Mouse (Mus musculus) lung, embryonic 14.5 days (tissue): ENCODE data around the gene Pik3r4. TPM values are rescaled to one million over a fixed set of nuclear protein-coding genes. Genes with fewer than 3 reads are reported as not detected.

ENCODE experiments used
- ATAC-seq: fragments of 200-750 bp; cut with Nextera tagmentation; 2 replicates; pipeline ENCODE4 v1.8.0; 2017; ENCODE audit warnings: mild to moderate bottlenecking, moderate TSS enrichment, moderate library complexity; ENCODE audit not compliant: insufficient read depth
- DNase-seq: peaks from one replicate; pipeline ENCODE4 v3.0.0-alpha.2; 2015
- H3K27ac ChIP-seq: fragments of 300-500 bp; sonication (generic); 2 replicates; pipeline ENCODE4 v1.5.1; 2014; ENCODE audit warnings: low read depth, mild to moderate bottlenecking, moderate library complexity
- H3K27me3 ChIP-seq: fragments of 300-500 bp; sonication (generic); 2 replicates; pipeline ENCODE4 v1.6.1; 2014; ENCODE audit warnings: low read length, control low read depth; ENCODE audit not compliant: insufficient read depth
- H3K36me3 ChIP-seq: fragments of 300-500 bp; sonication (generic); 2 replicates; pipeline ENCODE4 v1.6.1; 2014; ENCODE audit warnings: control low read depth; ENCODE audit not compliant: insufficient read depth
- H3K4me1 ChIP-seq: fragments of 300-500 bp; sonication (generic); 2 replicates; pipeline ENCODE4 v1.6.1; 2014; ENCODE audit warnings: antibody characterized with exemption, control low read depth; ENCODE audit not compliant: insufficient read depth
- H3K4me2 ChIP-seq: fragments of 300-500 bp; sonication (generic); 2 replicates; pipeline ENCODE4 v1.6.1; 2014; ENCODE audit warnings: mild to moderate bottlenecking
- H3K4me3 ChIP-seq: fragments of 300-500 bp; sonication (generic); 2 replicates; pipeline ENCODE4 v1.5.1; 2014; ENCODE audit warnings: low read depth, low read length
- H3K9ac ChIP-seq: fragments of 300-500 bp; sonication (generic); 2 replicates; pipeline ENCODE4 v1.6.1; 2014
- H3K9me3 ChIP-seq: fragments of 300-500 bp; sonication (generic); 2 replicates; pipeline ENCODE4 v1.6.1; 2016; ENCODE audit warnings: low read depth, low read length, control low read depth
- CTCF ChIP-seq: IDR thresholded peaks from 2 replicates; pipeline ENCODE4 v1.5.1; 2016; ENCODE audit warnings: antibody characterized with exemption, low read depth
- WGBS: fragments of 180-500 bp; shearing (Covaris S2); extraction: QIAGEN DNeasy Blood & Tissue Kit; methylation state at CpG from one replicate; pipeline ENCODE4 v1.1.7; 2014; 5-methylcytosine and 5-hydroxymethylcytosine counted together
- polyA plus RNA-seq: library from polyadenylated mRNA; unstranded; fragments of >200 nt; fragmentation: Nextera tagmentation; extraction: Ambion mirVana; gene quantifications from 2 replicates; pipeline ENCODE4 v1.2.1, GENCODE M21; 2014

The Pik3r4 gene
- polyA plus RNA-seq, 1 experiment from 2014 or later, result 25.1 TPM

DNA sequence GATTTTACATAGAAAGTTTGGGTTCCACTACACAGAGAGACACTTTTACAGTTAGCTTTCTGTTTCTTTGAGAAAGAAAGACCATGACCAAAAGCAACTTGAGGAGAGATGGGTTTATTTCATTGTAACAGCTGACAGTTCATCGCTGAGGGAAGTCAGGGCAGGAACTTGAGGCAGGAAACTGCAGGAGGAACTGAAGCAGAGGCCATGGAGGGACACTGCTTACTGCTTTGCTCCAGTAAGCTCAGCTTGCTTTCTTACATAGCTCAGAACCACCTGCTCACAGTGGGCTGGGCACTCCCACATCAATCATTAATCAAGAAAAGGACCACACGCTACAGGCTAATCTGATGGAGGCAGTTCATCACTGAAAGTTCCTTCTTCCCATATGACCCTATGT is 13.4 kb downstream of the Pik3r4 start:
- Histone ChIP-seq H3K36me3 (peaks cover 64% of the 10 kb centered on the region), H3K4me3 (no peak overlapping the region)
- no peak for ATAC-seq

DNA sequence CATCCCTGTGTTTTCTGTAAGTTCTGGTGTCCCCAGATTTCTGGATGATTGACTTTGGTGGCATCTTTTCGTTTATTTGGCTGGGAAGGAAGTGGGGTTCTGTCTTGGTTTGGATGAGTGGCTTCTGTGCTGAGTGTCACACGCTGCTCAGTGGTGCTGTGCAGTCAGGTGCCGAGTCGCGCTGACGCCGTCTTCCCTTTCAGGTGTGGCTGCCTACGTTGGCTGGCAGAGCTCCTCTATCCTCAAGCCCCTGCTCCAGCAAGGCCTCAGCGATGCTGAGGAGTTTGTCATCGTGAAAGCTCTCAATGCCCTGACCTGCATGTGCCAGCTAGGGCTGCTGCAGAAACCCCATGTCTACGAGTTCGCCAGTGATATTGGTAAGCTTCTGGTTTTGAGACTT is 15.4 kb downstream of the Pik3r4 start:
- H3K27me3 ChIP-seq, result no peaks in the 10 kb centered on the region
- H3K4me1 ChIP-seq, result no peaks in the 10 kb centered on the region
- WGBS, result 92% methylated on average over 12 of the region's 12 CpGs
- no peaks in the 10 kb centered on the region for H3K9me3 ChIP-seq
- no peak overlapping the region for H3K27ac ChIP-seq
- TF ChIP-seq CTCF, result no peak
- peaks cover 64% of the 10 kb centered on the region for H3K36me3 ChIP-seq
- no peak overlapping the region for H3K4me2 ChIP-seq
- H3K4me3 ChIP-seq, result no peak overlapping the region
- DNase-seq (no peak), ATAC-seq (no peak)
- no peak overlapping the region for H3K9ac ChIP-seq

More for the DNA sequence above, 13.4 kb downstream of the Pik3r4 start:
- Histone ChIP-seq H3K4me1 (no peaks in the 10 kb centered on the region), H3K9ac (no peak overlapping the region), H3K4me2 (no peak overlapping the region), H3K9me3 (no peaks in the 10 kb centered on the region), H3K27me3 (no peaks in the 10 kb centered on the region), H3K27ac (no peak overlapping the region)
- no peak for DNase-seq
- TF ChIP-seq CTCF, result no peak
- WGBS, result 61% methylated on average over 2 of the region's 2 CpGs

DNA sequence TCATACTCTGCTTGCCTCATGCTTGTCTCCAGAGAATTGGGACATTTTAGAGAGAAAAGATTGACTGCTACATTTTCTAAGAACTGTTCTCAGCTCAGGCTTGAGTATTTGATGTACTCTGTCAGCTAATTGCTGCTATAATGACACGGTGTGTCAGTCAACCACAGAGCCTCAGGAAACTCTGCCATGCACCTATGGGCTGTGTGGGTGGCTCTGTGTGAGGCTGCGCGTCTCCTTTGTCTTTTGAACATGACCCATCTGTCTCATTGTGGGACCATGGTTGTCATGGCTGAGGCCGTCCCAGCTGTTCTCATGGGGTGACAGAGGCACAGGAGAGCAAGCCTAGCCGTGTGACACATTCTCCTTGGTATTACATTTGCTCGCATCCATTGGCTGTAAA is 17.1 kb downstream of the Pik3r4 start:
- Histone ChIP-seq H3K4me3 (no peak overlapping the region), H3K9me3 (no peaks in the 10 kb centered on the region), H3K36me3 (peaks cover 63% of the 10 kb centered on the region), H3K4me2 (no peak overlapping the region), H3K27ac (no peak overlapping the region), H3K4me1 (no peaks in the 10 kb centered on the region), H3K9ac (no peak overlapping the region), H3K27me3 (no peaks in the 10 kb centered on the region)
- no peak for ATAC-seq
- WGBS, result 93% methylated on average over 6 of the region's 6 CpGs
- no peak for DNase-seq
- no peak for TF ChIP-seq CTCF

DNA sequence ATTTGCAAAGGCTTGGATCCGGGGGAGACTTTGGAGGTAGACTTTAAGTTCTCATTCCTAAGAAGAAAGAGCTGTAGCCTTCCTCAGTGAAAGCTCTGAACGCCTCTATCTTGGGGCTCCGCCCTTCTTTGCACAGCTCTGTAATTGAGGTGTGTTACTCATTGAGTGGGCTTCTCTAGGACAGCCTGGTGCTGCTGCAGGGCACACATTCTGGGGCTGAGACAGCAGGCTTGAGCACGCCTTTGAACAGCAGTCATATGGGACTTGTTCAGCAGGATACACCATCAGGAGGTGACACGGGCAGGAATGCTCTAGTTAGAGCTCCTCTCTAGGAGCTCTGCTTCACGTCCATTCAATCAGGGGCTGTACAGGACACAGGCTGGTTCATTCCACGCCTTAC is 22.5 kb downstream of the Pik3r4 start:
- Histone ChIP-seq H3K27ac (no peak overlapping the region), H3K4me2 (no peak overlapping the region), H3K27me3 (no peaks in the 10 kb centered on the region), H3K9ac (no peak overlapping the region), H3K4me1 (no peaks in the 10 kb centered on the region), H3K4me3 (no peak overlapping the region), H3K9me3 (no peaks in the 10 kb centered on the region), H3K36me3 (peaks cover 77% of the 10 kb centered on the region)
- no peak for TF ChIP-seq CTCF
- DNase-seq, result no peak
- 79% methylated on average over 7 of the region's 7 CpGs for WGBS
- ATAC-seq, result no peak

DNA sequence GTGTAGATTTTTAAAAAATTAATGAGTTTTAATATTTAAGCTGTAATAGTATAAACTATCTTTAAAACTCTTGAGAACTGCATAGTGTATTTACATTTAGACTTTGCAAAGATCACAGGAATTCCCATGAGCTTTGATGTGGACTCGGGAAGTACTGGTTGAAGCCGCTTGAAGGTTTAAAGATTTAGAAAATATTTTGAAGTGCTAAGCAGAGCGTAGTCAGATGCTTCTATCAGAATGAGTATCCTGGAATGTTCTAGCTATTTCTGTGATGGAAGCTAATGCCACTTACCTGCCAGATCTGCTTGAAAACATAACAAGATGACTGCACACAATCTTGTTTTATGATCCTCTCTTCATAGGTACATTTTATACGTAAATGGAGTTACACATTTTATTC is 28.1 kb downstream of the Pik3r4 start:
- ATAC-seq (0 out of 2 replicates have a peak, but pooled peaks have one; percentile 35), DNase-seq (peak; percentile 12)
- WGBS, result 60% methylated on average over 4 of the region's 4 CpGs

DNA sequence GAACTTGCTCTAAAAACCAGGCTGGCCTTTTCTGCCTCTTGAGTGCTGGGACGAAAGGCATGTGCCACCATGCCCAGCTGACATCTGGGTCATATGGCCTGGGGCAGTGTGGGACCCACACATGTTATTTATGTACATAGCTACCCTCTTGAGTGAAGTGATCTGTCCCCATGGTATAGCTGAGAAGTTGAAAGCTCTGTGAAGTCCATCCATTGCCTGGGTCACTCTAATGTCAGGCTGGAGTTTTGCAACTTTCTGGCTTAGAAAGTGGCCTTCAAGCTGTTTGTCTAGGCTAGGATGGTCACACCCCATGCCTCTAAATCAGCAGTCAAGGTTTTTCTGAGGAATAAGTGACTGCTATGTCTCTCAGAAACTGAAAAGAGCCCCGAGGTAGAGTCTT is 29.3 kb downstream of the Pik3r4 start:
- Histone ChIP-seq H3K36me3 (peaks cover 56% of the 10 kb centered on the region), H3K27me3 (no peaks in the 10 kb centered on the region), H3K9me3 (no peaks in the 10 kb centered on the region), H3K4me3 (no peak overlapping the region), H3K4me2 (no peak overlapping the region), H3K4me1 (no peaks in the 10 kb centered on the region), H3K27ac (no peak overlapping the region), H3K9ac (no peak overlapping the region)
- ATAC-seq (no peak), DNase-seq (no peak)
- TF ChIP-seq CTCF, result no peak
- WGBS, result 71% methylated on average over 2 of the region's 2 CpGs

More for the DNA sequence above, 28.1 kb downstream of the Pik3r4 start:
- TF ChIP-seq CTCF, result no peak
- no peaks in the 10 kb centered on the region for H3K9me3 ChIP-seq
- H3K27me3 ChIP-seq, result no peaks in the 10 kb centered on the region
- H3K4me1 ChIP-seq, result no peaks in the 10 kb centered on the region
- H3K36me3 ChIP-seq, result peaks cover 51% of the 10 kb centered on the region; the same call in 1 of the 2 replicates
- no peak overlapping the region for H3K4me2 ChIP-seq
- no peak overlapping the region for H3K27ac ChIP-seq
- H3K4me3 ChIP-seq, result no peak overlapping the region
- H3K9ac ChIP-seq, result no peak overlapping the region

DNA sequence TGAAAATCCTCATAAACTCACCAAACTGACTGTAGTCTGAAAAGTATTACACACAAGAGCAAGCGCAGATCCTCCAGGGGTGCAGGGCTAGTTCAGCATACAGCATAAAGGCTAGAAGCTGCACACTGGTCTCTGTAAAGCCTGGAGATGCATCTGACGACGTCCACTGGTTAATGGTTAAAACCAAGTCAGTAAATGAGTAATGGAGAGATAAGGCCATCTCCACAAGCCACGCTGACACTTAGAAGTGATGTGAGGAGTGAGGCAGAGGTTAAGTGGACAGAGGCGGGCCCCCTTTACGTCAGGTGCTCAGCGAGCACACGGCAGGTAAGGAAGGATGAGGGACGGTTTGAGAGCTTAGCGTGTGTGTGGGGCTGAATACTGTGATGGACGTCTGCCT is 33.2 kb downstream of the Pik3r4 start:
- Histone ChIP-seq H3K9ac (no peak overlapping the region), H3K4me3 (no peak overlapping the region), H3K4me1 (no peaks in the 10 kb centered on the region), H3K27me3 (no peaks in the 10 kb centered on the region), H3K36me3 (peaks cover 50% of the 10 kb centered on the region), H3K4me2 (no peak overlapping the region), H3K27ac (no peak overlapping the region), H3K9me3 (no peaks in the 10 kb centered on the region)
- TF ChIP-seq CTCF, result no peak
- 58% methylated on average over 11 of the region's 11 CpGs for WGBS
- no peak for ATAC-seq
- DNase-seq, result no peak

DNA sequence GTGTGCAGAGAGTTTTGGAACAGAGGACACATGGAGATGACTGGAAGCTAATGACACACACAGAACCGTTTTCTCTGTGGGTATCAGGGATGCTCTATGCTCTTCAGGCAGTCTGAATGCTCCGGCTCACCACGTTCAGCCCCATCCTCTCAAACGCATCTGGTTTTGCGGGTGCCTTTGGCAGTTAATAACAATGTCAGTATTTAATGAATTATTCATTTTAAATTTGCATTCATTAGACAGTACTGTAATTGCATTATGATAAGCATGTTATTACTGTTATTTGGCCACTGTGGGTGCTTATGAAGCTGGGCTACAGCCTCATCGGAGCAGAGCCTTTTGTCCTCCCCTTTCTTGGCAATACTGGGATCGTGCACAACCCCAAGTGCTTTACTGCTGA is 38.6 kb downstream of the Pik3r4 start:
- no peak for ATAC-seq
- H3K9me3 ChIP-seq, result no peaks in the 10 kb centered on the region
- peaks cover 61% of the 10 kb centered on the region for H3K36me3 ChIP-seq
- WGBS, result 90% methylated on average over 7 of the region's 7 CpGs
- H3K4me3 ChIP-seq, result no peak overlapping the region
- no peak overlapping the region for H3K27ac ChIP-seq
- no peak overlapping the region for H3K9ac ChIP-seq
- H3K27me3 ChIP-seq, result no peaks in the 10 kb centered on the region
- H3K4me2 ChIP-seq, result no peak overlapping the region
- no peaks in the 10 kb centered on the region for H3K4me1 ChIP-seq
- TF ChIP-seq CTCF, result no peak
- DNase-seq, result no peak
